Mouse (Mus musculus): ENCODE measurements at regions not wholly inside any gene's neighbourhood (a gene's known extent, or its start where the extent isn't known, plus 50 kb on each side); places are given as distances from the start of the nearest gene placed in this dataset.
A peak's percentile ranks its signal among the peaks of the same experiment; 100 is the strongest.

DNA sequence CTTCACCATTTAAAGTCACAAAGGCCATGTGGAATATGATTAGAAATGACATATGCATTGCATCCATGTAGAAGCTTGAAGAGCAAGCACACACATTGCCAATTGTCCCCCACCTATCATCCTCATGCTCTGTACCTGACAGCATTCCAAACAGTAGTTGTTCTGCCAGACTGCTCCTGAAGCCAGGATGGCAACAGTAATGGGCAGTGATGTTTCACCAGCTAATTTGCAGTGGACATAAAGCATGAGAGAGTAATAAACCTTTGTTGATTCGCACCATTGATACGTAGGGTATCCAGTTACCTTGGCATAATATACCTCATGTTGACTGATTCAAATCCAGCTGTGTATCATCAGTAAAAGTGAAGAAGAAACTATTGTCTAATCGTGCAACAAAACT, 606.5 kb upstream of the Celf2 start:
- H3K4me1 ChIP-seq: 0 out of 2 replicates have a peak, but pooled peaks cover 3% of the 10 kb centered on the region
- no peaks in the 10 kb centered on the region for H3K36me3 ChIP-seq (replicated peaks)
- no peak overlapping the region for H3K4me3 ChIP-seq (replicated peaks)
- H3K27ac ChIP-seq: no peak overlapping the region
- no peak overlapping the region for H3K9ac ChIP-seq
- H3K4me2 ChIP-seq: no peak overlapping the region
- H3K27me3 ChIP-seq: no peaks in the 10 kb centered on the region
- no peak for ATAC-seq (ENCODE audit: low FRiP score)
- WGBS: 88% methylated on average over 3 of the region's 3 CpGs
- H3K9me3 ChIP-seq: no peaks in the 10 kb centered on the region

DNA sequence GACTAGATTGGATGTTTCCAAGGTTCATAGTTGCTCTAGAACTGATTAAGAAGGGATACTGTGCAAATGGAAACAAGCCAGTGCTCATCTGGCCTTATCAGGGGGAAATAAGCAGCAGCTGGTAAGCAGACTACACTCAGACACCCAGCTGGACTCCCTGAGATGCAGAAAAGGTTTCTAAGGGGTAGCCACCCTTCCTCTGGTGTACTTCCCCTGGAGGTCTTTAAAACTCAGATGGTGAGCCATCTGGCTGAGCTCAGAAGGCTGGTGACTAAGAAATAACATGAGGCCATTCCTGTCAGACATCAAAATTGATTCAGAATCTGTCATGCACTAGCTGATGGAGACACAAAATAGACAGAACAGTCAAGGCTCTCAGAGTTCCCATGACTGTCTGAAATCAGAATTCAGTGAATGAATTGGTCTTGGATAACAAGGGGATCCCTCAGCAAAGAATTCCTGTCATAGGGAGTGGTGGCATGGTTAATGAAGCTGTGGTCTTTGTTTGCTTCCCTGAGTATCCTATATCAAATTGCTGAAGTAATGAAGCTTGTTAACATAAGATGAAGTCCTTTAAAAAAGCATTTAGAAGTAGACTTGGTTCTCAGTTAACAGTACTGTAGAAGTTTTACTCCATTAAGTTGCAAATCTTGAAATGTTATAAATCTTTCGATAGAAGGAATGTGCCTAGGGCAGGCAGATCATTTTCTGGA, 603.2 kb upstream of the Celf2 start:
- ATAC-seq (ENCODE audit: low FRiP score): 0 out of 2 replicates have a peak, but pooled peaks have one; percentile 33
- H3K4me3 ChIP-seq (replicated peaks): no peak overlapping the region
- H3K4me1 ChIP-seq: 0 out of 2 replicates have a peak, but pooled peaks cover 3% of the 10 kb centered on the region
- no peak overlapping the region for H3K4me2 ChIP-seq
- H3K27me3 ChIP-seq: no peaks in the 10 kb centered on the region
- H3K27ac ChIP-seq: no peak overlapping the region
- WGBS: 68% methylated on average over 1 of the region's 1 CpGs
- no peak overlapping the region for H3K9ac ChIP-seq
- H3K9me3 ChIP-seq: no peaks in the 10 kb centered on the region
- H3K36me3 ChIP-seq (replicated peaks): no peaks in the 10 kb centered on the region

DNA sequence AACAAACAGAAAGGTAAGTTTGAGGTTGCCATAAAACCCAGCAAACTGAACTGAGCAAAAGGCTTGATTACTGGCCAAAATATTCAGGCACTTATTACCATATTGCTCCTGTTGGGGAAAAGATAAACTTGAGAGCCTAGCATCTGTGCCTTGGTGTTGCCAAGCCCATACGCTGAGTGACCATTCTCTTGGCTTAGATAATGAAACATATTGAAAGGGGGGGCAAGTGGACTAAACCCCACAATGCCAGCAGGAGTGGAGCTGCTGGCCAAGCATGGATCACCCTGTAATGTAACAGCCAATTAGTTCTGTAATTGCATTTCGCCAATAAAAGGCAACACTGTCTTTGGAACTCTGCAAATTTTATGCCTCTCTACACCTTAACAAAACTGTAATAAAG, 584.8 kb upstream of the Celf2 start:
- Histone ChIP-seq H3K4me1 (no peaks in the 10 kb centered on the region), H3K27ac (no peak overlapping the region), H3K9ac (no peak overlapping the region), H3K4me3 (replicated peaks) (no peak overlapping the region), H3K4me2 (no peak overlapping the region), H3K27me3 (no peaks in the 10 kb centered on the region), H3K9me3 (no peaks in the 10 kb centered on the region), H3K36me3 (replicated peaks) (no peaks in the 10 kb centered on the region)
- no peak for ATAC-seq (ENCODE audit: low FRiP score)
- 72% methylated on average over 2 of the region's 2 CpGs for WGBS

DNA sequence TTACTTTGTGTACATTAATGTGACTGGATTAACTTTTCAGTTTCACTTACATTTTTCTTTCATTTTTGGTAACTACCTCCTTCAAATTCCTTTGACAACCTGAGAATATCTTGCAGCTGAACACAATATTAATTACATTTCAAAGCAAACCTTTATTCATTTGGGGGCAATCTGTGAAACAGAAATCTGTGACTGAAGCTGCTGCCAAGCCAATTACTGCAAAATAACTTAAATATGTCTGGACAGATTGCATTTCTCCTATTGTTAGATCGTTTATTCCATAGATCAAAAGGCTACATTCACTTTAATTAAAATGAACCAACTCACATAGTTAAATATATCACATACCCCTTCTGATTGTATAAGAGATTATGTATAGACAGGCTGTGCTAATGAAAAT, 558.5 kb upstream of the Celf2 start:
- no peak for ATAC-seq (ENCODE audit: low FRiP score)
- Histone ChIP-seq H3K4me3 (replicated peaks) (no peak overlapping the region), H3K27me3 (no peaks in the 10 kb centered on the region), H3K27ac (no peak overlapping the region), H3K9me3 (no peaks in the 10 kb centered on the region), H3K9ac (no peak overlapping the region), H3K36me3 (replicated peaks) (no peaks in the 10 kb centered on the region), H3K4me1 (no peaks in the 10 kb centered on the region), H3K4me2 (no peak overlapping the region)
- 64% methylated on average over 1 of the region's 1 CpGs for WGBS

DNA sequence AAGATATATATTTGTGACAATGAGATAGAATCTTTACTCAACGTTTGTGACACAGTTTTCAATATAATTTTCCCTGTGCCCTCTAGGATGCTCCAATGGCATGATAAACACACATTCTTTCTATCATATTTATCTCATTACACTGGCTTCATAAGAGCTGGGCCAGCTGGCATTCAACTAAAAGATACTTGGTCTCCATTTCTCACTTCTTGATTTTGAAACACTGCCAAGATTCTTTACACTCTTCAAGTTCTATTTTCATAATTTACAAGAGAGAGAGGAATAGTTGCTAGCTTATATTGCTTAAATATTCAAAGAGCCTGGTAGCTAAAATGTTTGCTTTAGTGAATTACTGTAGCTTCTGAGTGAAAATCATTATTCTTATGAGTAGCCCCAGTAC, 552.3 kb upstream of the Celf2 start:
- H3K27ac ChIP-seq: no peak overlapping the region
- no peaks in the 10 kb centered on the region for H3K36me3 ChIP-seq (replicated peaks)
- H3K4me2 ChIP-seq: no peak overlapping the region
- no peaks in the 10 kb centered on the region for H3K4me1 ChIP-seq
- H3K9ac ChIP-seq: no peak overlapping the region
- no peaks in the 10 kb centered on the region for H3K27me3 ChIP-seq
- WGBS: 63% methylated on average over 1 of the region's 1 CpGs
- no peaks in the 10 kb centered on the region for H3K9me3 ChIP-seq
- H3K4me3 ChIP-seq (replicated peaks): no peak overlapping the region
- ATAC-seq (ENCODE audit: low FRiP score): no peak

DNA sequence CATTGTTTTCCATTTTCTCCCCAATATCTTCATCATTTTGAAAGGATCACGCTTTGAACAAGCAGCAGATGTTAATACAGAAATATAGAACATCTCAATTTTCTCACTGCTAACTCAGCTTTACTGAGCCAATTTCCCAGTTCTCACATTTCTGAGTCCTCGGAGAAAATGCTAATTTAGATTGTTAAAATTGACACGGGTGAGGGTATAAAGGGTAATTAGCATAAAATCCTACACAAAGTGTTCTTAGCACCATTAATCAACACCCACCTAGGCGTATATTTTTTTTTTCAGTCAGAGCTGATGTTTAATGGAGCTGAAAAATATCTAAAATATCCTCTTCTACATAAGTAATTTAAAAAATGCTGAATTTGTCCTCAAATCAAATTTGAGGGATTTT, 519.8 kb upstream of the Celf2 start:
- WGBS: 40% methylated on average over 4 of the region's 4 CpGs
- ATAC-seq (ENCODE audit: low FRiP score): peak; percentile 41; the same call in 1 of the 2 replicates
- no peaks in the 10 kb centered on the region for H3K4me1 ChIP-seq
- H3K27me3 ChIP-seq: no peaks in the 10 kb centered on the region
- H3K9ac ChIP-seq: no peak overlapping the region
- H3K4me3 ChIP-seq (replicated peaks): no peak overlapping the region
- no peak overlapping the region for H3K27ac ChIP-seq
- no peak overlapping the region for H3K4me2 ChIP-seq
- no peaks in the 10 kb centered on the region for H3K36me3 ChIP-seq (replicated peaks)
- H3K9me3 ChIP-seq: no peaks in the 10 kb centered on the region

DNA sequence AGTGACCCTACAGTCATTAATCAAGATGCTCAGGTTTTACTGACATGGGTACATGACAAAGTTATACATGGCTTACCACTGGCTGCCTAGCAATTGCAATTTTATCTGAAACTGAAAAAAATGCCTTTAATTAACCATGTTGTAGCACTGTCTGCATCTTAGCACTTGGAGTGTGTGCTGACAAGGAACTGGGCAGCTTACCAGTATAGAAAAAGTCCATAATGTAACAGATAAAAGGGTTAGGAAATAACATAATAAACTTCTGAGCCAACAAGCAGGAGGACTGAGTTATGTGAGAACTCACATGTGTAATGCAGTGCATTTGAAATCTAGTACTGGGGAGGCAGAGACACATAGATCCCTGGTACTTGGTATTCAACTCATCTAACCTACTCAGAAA, 518.2 kb upstream of the Celf2 start:
- ATAC-seq (ENCODE audit: low FRiP score): no peak
- H3K27ac ChIP-seq: no peak overlapping the region

DNA sequence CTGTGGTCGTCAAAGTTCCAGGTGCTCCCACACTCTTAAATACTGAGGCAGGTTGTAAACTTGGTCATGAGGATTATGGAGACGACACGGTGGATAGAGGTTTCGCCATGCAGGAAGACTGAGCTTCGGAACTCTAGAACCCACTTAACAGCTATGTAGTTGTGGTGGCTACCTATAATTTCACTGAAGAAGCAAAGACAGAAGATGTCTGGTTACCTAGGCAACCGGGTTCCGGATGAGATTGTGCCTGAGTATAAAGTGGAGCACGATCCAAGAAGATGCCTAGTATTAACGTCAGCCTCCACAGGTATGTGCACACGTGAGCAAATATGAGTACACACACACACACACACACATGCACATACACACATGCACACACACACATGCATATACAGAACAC, 517.3 kb upstream of the Celf2 start:
- H3K4me1 ChIP-seq: no peaks in the 10 kb centered on the region
- no peaks in the 10 kb centered on the region for H3K36me3 ChIP-seq (replicated peaks)
- H3K9ac ChIP-seq: no peak overlapping the region
- no peaks in the 10 kb centered on the region for H3K9me3 ChIP-seq
- no peak overlapping the region for H3K27ac ChIP-seq
- H3K4me3 ChIP-seq (replicated peaks): no peak overlapping the region
- H3K27me3 ChIP-seq: no peaks in the 10 kb centered on the region
- no peak overlapping the region for H3K4me2 ChIP-seq
- 93% methylated on average over 10 of the region's 10 CpGs for WGBS
- ATAC-seq (ENCODE audit: low FRiP score): 0 out of 2 replicates have a peak, but pooled peaks have one; percentile 36

More for the DNA sequence above, 518.2 kb upstream of the Celf2 start:
- H3K4me2 ChIP-seq: no peak overlapping the region
- H3K4me3 ChIP-seq (replicated peaks): no peak overlapping the region
- no peaks in the 10 kb centered on the region for H3K9me3 ChIP-seq
- no peaks in the 10 kb centered on the region for H3K4me1 ChIP-seq
- no peak overlapping the region for H3K9ac ChIP-seq
- H3K36me3 ChIP-seq (replicated peaks): no peaks in the 10 kb centered on the region
- no peaks in the 10 kb centered on the region for H3K27me3 ChIP-seq

DNA sequence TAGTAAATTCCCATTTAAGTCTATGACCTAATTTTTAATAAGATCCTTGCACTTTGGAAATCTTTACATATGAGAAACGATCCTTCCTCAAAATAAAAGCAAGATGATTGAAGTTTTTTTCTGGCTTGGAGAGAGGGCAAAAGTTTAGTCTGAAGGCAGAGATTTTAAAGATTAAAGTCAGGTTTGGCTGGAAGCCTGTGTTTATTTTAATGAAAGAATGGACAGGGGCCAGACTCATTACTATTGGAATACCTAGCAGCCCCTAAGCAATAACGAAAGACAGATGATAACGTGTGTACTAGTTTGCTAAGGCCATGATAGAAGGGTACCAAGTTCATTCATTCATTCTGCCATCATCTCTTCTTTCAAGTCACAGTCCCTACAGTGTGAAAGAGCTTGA, 513.3 kb upstream of the Celf2 start:
- no peaks in the 10 kb centered on the region for H3K4me1 ChIP-seq
- no peaks in the 10 kb centered on the region for H3K9me3 ChIP-seq
- no peak overlapping the region for H3K4me2 ChIP-seq
- 80% methylated on average over 3 of the region's 3 CpGs for WGBS
- H3K4me3 ChIP-seq (replicated peaks): no peak overlapping the region
- H3K9ac ChIP-seq: no peak overlapping the region
- no peak overlapping the region for H3K27ac ChIP-seq
- ATAC-seq (ENCODE audit: low FRiP score): no peak
- H3K27me3 ChIP-seq: no peaks in the 10 kb centered on the region
- no peaks in the 10 kb centered on the region for H3K36me3 ChIP-seq (replicated peaks)

DNA sequence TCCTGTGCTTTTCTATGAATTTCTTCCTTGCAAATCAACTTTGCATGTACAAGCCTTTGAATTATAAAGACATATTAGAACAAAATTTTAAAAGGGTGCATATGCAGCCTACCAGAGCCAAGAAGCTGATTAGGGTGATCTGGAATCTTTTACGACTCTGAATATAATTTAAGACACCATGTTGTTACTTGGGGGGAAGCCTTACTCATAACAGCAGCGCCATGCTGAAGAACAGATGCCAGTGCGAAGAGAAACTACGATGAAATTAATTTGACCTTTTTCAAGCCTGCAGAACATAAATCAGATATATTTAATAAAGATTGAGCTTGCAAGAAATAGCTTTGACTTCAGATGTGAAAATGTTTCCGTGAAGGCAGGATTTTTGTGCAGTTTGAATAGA, 512.7 kb upstream of the Celf2 start:
- Histone ChIP-seq H3K9ac (no peak overlapping the region), H3K4me1 (no peaks in the 10 kb centered on the region), H3K36me3 (replicated peaks) (no peaks in the 10 kb centered on the region), H3K9me3 (no peaks in the 10 kb centered on the region), H3K27me3 (no peaks in the 10 kb centered on the region), H3K4me2 (no peak overlapping the region), H3K27ac (no peak overlapping the region), H3K4me3 (replicated peaks) (no peak overlapping the region)
- ATAC-seq (ENCODE audit: low FRiP score): no peak
- WGBS: 90% methylated on average over 5 of the region's 5 CpGs

DNA sequence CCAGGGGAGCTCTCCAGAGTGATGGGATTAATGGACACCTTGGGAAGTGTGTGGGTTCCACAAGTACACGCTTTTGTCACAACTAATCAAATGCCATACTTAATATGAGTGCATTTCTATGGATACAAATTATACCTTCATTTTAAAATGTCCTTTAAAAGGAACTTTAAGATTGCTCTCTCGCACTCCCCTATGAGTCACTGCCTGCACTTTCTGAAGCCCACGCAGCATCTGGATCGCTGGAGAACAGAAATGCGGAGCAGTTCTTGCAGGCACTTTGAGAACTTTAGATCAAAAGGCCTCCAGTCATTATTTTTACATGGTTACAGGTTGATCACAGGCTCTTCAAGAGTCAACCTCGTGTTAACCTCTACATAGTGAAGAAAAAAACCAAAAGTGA, 503.5 kb upstream of the Celf2 start:
- Histone ChIP-seq H3K4me2 (no peak overlapping the region), H3K27me3 (no peaks in the 10 kb centered on the region), H3K9ac (no peak overlapping the region), H3K36me3 (replicated peaks) (no peaks in the 10 kb centered on the region), H3K27ac (no peak overlapping the region), H3K4me1 (no peaks in the 10 kb centered on the region), H3K4me3 (replicated peaks) (no peak overlapping the region), H3K9me3 (no peaks in the 10 kb centered on the region)
- WGBS: 87% methylated on average over 6 of the region's 6 CpGs
- ATAC-seq (ENCODE audit: low FRiP score): no peak

DNA sequence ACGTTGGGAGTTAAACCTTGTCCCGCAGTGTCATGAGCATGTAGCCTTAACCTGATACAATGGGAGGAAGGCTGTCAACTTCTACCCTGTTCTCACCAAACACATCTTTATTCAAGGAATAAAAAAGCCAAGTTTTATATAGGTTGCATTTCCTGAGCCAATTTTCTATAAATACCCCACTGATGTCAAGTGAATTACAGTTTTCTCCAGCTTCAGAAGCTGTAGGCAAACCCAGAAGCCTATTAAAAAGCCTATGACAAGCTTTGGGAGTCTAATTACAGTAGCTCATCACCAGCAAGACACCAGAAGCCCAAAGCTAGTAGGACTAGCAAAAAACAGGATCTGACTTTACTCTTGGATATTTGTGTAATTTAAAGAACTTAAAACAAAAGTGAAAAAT, 490.1 kb upstream of the Celf2 start:
- H3K27ac ChIP-seq: no peak overlapping the region
- no peaks in the 10 kb centered on the region for H3K27me3 ChIP-seq
- no peak for ATAC-seq (ENCODE audit: low FRiP score)
- H3K9me3 ChIP-seq: no peaks in the 10 kb centered on the region
- no peak overlapping the region for H3K4me3 ChIP-seq (replicated peaks)
- H3K4me1 ChIP-seq: no peaks in the 10 kb centered on the region
- no peak overlapping the region for H3K9ac ChIP-seq
- H3K4me2 ChIP-seq: no peak overlapping the region
- H3K36me3 ChIP-seq (replicated peaks): no peaks in the 10 kb centered on the region
- WGBS: 93% methylated on average over 2 of the region's 2 CpGs

DNA sequence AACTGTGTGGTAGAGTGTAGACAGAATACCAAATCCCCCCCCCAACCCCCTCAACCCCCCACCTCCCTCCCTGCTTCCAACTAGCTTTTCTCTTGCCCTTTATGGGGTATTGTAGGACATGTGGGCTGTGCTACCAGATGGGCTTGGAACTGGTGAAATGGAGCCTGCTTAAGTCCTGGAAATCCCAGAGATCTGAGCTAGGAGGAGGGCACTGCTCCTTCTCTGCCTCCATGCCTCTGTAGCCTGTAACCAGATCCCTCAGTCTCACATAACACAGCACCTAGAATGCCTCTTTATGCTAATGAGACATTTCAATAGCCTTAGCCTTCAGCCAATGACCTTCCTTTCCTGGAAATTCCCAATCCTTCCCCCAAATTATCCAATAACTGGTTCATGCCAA, 465.1 kb upstream of the Celf2 start:
- no peak overlapping the region for H3K9ac ChIP-seq
- no peaks in the 10 kb centered on the region for H3K4me1 ChIP-seq
- H3K4me3 ChIP-seq (replicated peaks): no peak overlapping the region
- H3K27ac ChIP-seq: no peak overlapping the region
- no peaks in the 10 kb centered on the region for H3K36me3 ChIP-seq (replicated peaks)
- H3K9me3 ChIP-seq: no peaks in the 10 kb centered on the region
- no peak for ATAC-seq (ENCODE audit: low FRiP score)
- H3K4me2 ChIP-seq: no peak overlapping the region
- no peaks in the 10 kb centered on the region for H3K27me3 ChIP-seq
